In the genomic region with DNA sequence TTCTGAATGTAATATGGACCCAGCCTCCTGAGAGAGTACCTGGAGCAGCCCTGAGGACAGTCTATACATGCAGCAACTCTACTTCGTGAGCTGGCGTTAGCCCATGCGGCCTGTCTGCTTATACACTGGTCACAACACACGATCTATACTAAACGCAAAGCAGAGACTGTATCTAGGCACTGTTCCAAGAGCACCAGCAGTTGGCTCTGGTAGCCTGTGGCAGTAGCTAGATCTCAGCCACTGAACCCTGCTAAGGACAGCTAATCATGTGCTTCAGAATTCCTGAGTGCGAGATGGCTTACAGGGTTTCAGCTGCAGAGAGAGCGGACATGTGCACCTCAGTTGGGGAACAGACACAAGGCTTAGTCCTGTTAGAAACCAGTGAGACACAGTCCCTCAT, we compare ENCODE assay signal across 12 mouse cellular contexts.
A peak's percentile ranks its signal among the peaks of the same experiment; 100 is the strongest.
DNase-seq lines count a peak whose midpoint lies in the region; ATAC-seq and TF ChIP-seq lines count a peak whose summit lies in the region.
"Had no signal": no experiment of that assay in that cellular context is flagged by ENCODE, and none has a peak within 500 bp of the region (broad histone marks: within the 10 kb centered on the region; RNA-seq: fewer than 3 reads in every experiment).

No protein-coding gene starts in this region.

- H3K4me2 ChIP-seq in embryonic facial prominence, embryonic 12.5 days (replicated peaks) = no peak overlapping the region
- no peak overlapping the region for H3K4me2 ChIP-seq in heart, embryonic 13.5 days
- H3K4me2 ChIP-seq in kidney, embryonic 14.5 days (replicated peaks; ENCODE audit: low read depth, low read length) = no peak overlapping the region

- no peaks in the 10 kb centered on the region for H3K9me3 ChIP-seq in embryonic facial prominence, embryonic 12.5 days
- no peaks in the 10 kb centered on the region for H3K9me3 ChIP-seq in embryonic facial prominence, embryonic 10.5 days
- no peaks in the 10 kb centered on the region for H3K9me3 ChIP-seq in heart, embryonic 13.5 days
- no peaks in the 10 kb centered on the region for H3K9me3 ChIP-seq in kidney, embryonic 14.5 days (ENCODE audit: control insufficient read depth, low read length)

- no peaks in the 10 kb centered on the region for H3K27me3 ChIP-seq in embryonic facial prominence, embryonic 12.5 days
- H3K27me3 ChIP-seq in embryonic facial prominence, embryonic 10.5 days (replicated peaks; ENCODE audit: low read depth, poor library complexity, severe bottlenecking) = no peaks in the 10 kb centered on the region
- H3K27me3 ChIP-seq in kidney, adult 2 months (replicated peaks; ENCODE audit: control insufficient read depth, insufficient read depth, low read length) = no peaks in the 10 kb centered on the region
- H3K27me3 ChIP-seq in heart, embryonic 13.5 days (replicated peaks) = no peaks in the 10 kb centered on the region
- no peaks in the 10 kb centered on the region for H3K27me3 ChIP-seq in kidney, embryonic 14.5 days (ENCODE audit: control insufficient read depth, insufficient read depth, low read length)

- H3K9ac ChIP-seq in embryonic facial prominence, embryonic 12.5 days = no peak overlapping the region
- H3K9ac ChIP-seq in heart, embryonic 13.5 days = no peak overlapping the region
- no peak overlapping the region for H3K9ac ChIP-seq in kidney, embryonic 14.5 days (ENCODE audit: low read depth, low read length)

- H3K27ac ChIP-seq in embryonic facial prominence, embryonic 12.5 days = no peak overlapping the region
- H3K27ac ChIP-seq in embryonic facial prominence, embryonic 10.5 days (replicated peaks) = no peak overlapping the region
- H3K27ac ChIP-seq in kidney, adult 2 months (ENCODE audit: insufficient read depth, low read depth, low read length) = no peak overlapping the region
- peak overlapping the region; percentile 53 for H3K27ac ChIP-seq in heart, embryonic 13.5 days (replicated peaks)
- no peak overlapping the region for H3K27ac ChIP-seq in kidney, embryonic 14.5 days (ENCODE audit: low read depth, low read length)
- H3K27ac ChIP-seq: midbrain, embryonic 10.5 days had no signal

- ATAC-seq in embryonic facial prominence, embryonic 12.5 days (ENCODE audit: insufficient number of reproducible peaks, insufficient read depth, low FRiP score, low TSS enrichment) = 0 out of 2 replicates have a peak, but pooled peaks have one; percentile 15
- ATAC-seq in heart, embryonic 13.5 days (ENCODE audit: extremely low read depth, insufficient number of reproducible peaks, low FRiP score, low TSS enrichment) = no peak; the same call in 1 of the 2 replicates
- ATAC-seq in kidney, embryonic 14.5 days (ENCODE audit: low FRiP score, low TSS enrichment) = no peak

- no peak for TF ChIP-seq POLR2A in kidney, adult 2 months (IDR thresholded peaks at IDR 0.05; ENCODE audit: low read depth, low read length)

- WGBS in embryonic facial prominence, embryonic 12.5 days = 80% methylated on average over 7 of the region's 7 CpGs
- 92% methylated on average over 7 of the region's 7 CpGs for WGBS in embryonic facial prominence, embryonic 10.5 days
- 73% methylated on average over 7 of the region's 7 CpGs for WGBS in kidney, adult 2 months
- 47% methylated on average over 7 of the region's 7 CpGs for WGBS in heart, embryonic 13.5 days
- 93% methylated on average over 7 of the region's 7 CpGs for WGBS in kidney, embryonic 14.5 days

- no peaks in the 10 kb centered on the region for H3K4me1 ChIP-seq in embryonic facial prominence, embryonic 12.5 days
- no peaks in the 10 kb centered on the region for H3K4me1 ChIP-seq in embryonic facial prominence, embryonic 10.5 days
- no peaks in the 10 kb centered on the region for H3K4me1 ChIP-seq in kidney, adult 2 months (ENCODE audit: control insufficient read depth, insufficient read depth, low read length)
- H3K4me1 ChIP-seq in heart, embryonic 13.5 days = peaks cover 38% of the 10 kb centered on the region
- H3K4me1 ChIP-seq in kidney, embryonic 14.5 days (ENCODE audit: control insufficient read depth, insufficient read depth, low read length) = no peaks in the 10 kb centered on the region

- H3K36me3 ChIP-seq in embryonic facial prominence, embryonic 12.5 days = no peaks in the 10 kb centered on the region
- no peaks in the 10 kb centered on the region for H3K36me3 ChIP-seq in embryonic facial prominence, embryonic 10.5 days (replicated peaks)
- no peaks in the 10 kb centered on the region for H3K36me3 ChIP-seq in kidney, adult 2 months (ENCODE audit: control insufficient read depth, insufficient read depth, low read length)
- no peaks in the 10 kb centered on the region for H3K36me3 ChIP-seq in heart, embryonic 13.5 days
- no peaks in the 10 kb centered on the region for H3K36me3 ChIP-seq in kidney, embryonic 14.5 days (ENCODE audit: control insufficient read depth, insufficient read depth, low read length)
- H3K36me3 ChIP-seq: midbrain, embryonic 10.5 days had no signal

- no peak overlapping the region for H3K4me3 ChIP-seq in embryonic facial prominence, embryonic 12.5 days
- no peak overlapping the region for H3K4me3 ChIP-seq in embryonic facial prominence, embryonic 10.5 days
- no peak overlapping the region for H3K4me3 ChIP-seq in kidney, adult 2 months (ENCODE audit: insufficient read depth, low read depth, low read length)
- H3K4me3 ChIP-seq in heart, embryonic 13.5 days = no peak overlapping the region
- no peak overlapping the region for H3K4me3 ChIP-seq in kidney, embryonic 14.5 days (ENCODE audit: low read length)
- H3K4me3 ChIP-seq: midbrain, embryonic 10.5 days had no signal

- TF ChIP-seq CTCF in kidney, adult 2 months (conservative IDR thresholded peaks at IDR 0.05; ENCODE audit: insufficient read depth, insufficient read length, low read depth, low read length) = no peak

- DNase-seq in embryonic facial prominence, embryonic 10.5 days (ENCODE audit: low spot score) = no peak
- DNase-seq in kidney, adult 2 months = peak; percentile 8
- no peak for DNase-seq in kidney, postnatal 36 days
- peak; percentile 47 to 53 for DNase-seq in cerebellum, adult 18-20 months
- DNase-seq in embryo, embryonic 11 days = no peak
- DNase-seq: adrenal gland, postnatal 36 days; gastrocnemius, postnatal 10 days; thymus, postnatal 36 days had no signal

Comparison
In these comparisons a context has a peak if more than half of its experiments do, and no peak if none do; other contexts are left out.
1. DNase-seq: peak in kidney, adult 2 months (single experiment) and cerebellum, adult 18-20 months (2 of 2); none in embryonic facial prominence, embryonic 10.5 days (single experiment), kidney, postnatal 36 days (0 of 2) and embryo, embryonic 11 days (single experiment).